Mouse (Mus musculus): ENCODE results near the gene Lair1.

Lair1 gene

GRCm38 (mm10) chr7:3962017-3962416 lies 101.0 kb downstream of the Lair1 start:
- DNase-seq: no peak

GRCm38 (mm10) chr7:3957387-3957786 lies 105.6 kb downstream of the Lair1 start:
- no peak for DNase-seq

Measured in liver (tissue).